Mouse (Mus musculus): ENCODE results near the gene Plgrkt.

Plgrkt gene

GRCm38 (mm10) chr19:29354895-29355877 is 12.0 kb downstream of the Plgrkt start:
- DNase-seq (ENCODE audit: low spot score): peak; percentile 85

- no peak for DNase-seq (ENCODE audit: low spot score)
These were observed 16.2 kb downstream of the Plgrkt start for GRCm38 (mm10) chr19:29350991-29351390.

GRCm38 (mm10) chr19:29345636-29346035 is 21.6 kb downstream of the Plgrkt start:
- no peak for DNase-seq (ENCODE audit: low spot score)

GRCm38 (mm10) chr19:29344868-29345267 is 22.3 kb downstream of the Plgrkt start:
- DNase-seq (ENCODE audit: low spot score): no peak

GRCm38 (mm10) chr19:29342281-29342680 is 24.9 kb downstream of the Plgrkt start:
- DNase-seq (ENCODE audit: low spot score): no peak

- no peak for DNase-seq (ENCODE audit: low spot score)
These were observed 26.2 kb downstream of the Plgrkt start for GRCm38 (mm10) chr19:29341029-29341428.

GRCm38 (mm10) chr19:29336624-29337023 is 30.6 kb downstream of the Plgrkt start:
- no peak for DNase-seq (ENCODE audit: low spot score)

- peak; percentile 31 for DNase-seq (ENCODE audit: low spot score)
These were observed 33.0 kb downstream of the Plgrkt start, which contains the start of gene Rln1 for GRCm38 (mm10) chr19:29334068-29334745. Gene Rln1, minus strand, starts transcription at chr19:29334670.

GRCm38 (mm10) chr19:29326822-29327552 is 40.2 kb downstream of the Plgrkt start:
- DNase-seq (ENCODE audit: low spot score): no peak

- no peak for DNase-seq (ENCODE audit: low spot score)
These were observed 40.8 kb downstream of the Plgrkt start for GRCm38 (mm10) chr19:29326396-29326795.

GRCm38 (mm10) chr19:29325852-29326180 is 41.4 kb downstream of the Plgrkt start:
- DNase-seq (ENCODE audit: low spot score): no peak

- DNase-seq (ENCODE audit: low spot score): peak; percentile 74
These were observed 41.9 kb downstream of the Plgrkt start, which contains the start of gene Insl6 for GRCm38 (mm10) chr19:29325053-29325851. Gene Insl6, minus strand, starts transcription at chr19:29325356.

- no peak for DNase-seq (ENCODE audit: low spot score)
These were observed 43.7 kb downstream of the Plgrkt start for GRCm38 (mm10) chr19:29323416-29324049.

GRCm38 (mm10) chr19:29312661-29313060 is 54.5 kb downstream of the Plgrkt start:
- no peak for DNase-seq (ENCODE audit: low spot score)

GRCm38 (mm10) chr19:29311791-29312190 is 55.4 kb downstream of the Plgrkt start:
- no peak for DNase-seq (ENCODE audit: low spot score)

- no peak for DNase-seq (ENCODE audit: low spot score)
These were observed 58.4 kb downstream of the Plgrkt start for GRCm38 (mm10) chr19:29308832-29309231.

- DNase-seq (ENCODE audit: low spot score): no peak
These were observed 65.1 kb downstream of the Plgrkt start for GRCm38 (mm10) chr19:29302119-29302518.

GRCm38 (mm10) chr19:29300919-29301318 is 66.3 kb downstream of the Plgrkt start:
- no peak for DNase-seq (ENCODE audit: low spot score)

Measured in ovary, postnatal 36 days (tissue).